Mouse (Mus musculus): ENCODE measurements around the gene Gm7544.
"Not testable (repeated sequence)": the region's sequence is repeated elsewhere in the genome, so short reads cannot be mapped to it uniquely, and the experiment has no call there.

The Gm7544 gene

DNA sequence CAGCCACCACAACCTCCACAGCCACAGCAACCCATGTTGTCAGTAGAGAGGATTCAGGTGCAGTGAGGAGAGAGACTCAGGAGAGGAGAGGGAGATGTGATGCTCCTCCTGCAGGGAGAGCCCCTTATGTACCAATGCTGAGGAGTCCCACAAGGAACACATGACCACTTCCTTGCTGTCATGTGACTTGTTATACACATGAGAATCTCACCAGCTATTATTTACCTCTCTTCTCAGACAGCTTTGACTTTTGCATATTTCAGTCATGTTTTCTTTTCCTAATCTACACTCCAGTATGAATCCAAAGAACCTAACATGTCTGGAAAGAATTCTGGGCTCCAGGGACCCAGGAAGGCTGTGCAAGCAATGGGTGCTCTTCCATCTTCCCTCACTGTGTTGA is at the start of gene Gm7544:
Gene Gm7544, minus strand, starts transcription at position 101 of the 400 bp plus-strand sequence.
- not testable (repeated sequence) for DNase-seq (ENCODE audit: low spot score)

DNA sequence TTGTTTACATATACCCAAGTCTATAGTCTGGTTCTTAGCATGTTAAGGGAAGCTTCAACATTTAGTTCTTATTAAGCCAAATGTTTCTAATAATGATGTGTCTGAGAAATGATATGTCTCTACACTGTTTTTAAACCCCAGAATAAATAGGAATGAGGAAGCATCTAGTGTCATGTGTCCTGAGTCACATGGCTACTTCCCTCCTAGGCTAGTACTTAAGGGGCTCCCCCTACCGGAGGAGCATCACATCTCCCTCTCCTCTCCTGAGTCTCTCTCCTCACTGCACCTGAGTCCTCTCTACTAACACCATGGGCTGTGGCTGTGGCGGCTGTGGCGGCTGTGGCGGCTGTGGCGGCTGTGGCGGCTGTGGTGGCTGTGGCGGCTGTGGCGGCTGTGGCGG is 44.5 kb upstream of the Gm7544 start, which contains the start of gene Gm47959:
Gene Gm47959, plus strand, starts transcription at position 243 of the 400 bp plus-strand sequence.
- not testable (repeated sequence) for DNase-seq (ENCODE audit: low spot score)

DNA sequence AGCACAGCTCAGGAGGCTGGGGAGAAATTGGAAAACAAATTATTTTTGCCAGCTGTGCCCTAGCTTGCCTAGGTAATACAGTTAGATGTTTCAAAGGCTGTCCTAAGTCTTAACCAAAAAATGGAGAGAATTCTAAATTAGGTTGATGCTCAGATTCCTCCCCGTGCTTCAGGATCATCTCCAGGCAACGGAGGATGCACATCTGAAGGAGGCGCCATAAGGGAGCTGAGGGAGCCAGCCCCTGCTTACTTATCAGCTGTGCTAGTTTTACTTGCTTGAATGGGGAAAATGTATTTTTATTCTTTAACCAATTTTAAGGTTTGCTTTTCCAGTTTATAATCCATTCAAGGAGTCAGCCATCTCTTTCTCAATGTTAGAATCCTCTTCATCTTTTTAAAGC is 38.1 kb upstream of the Gm7544 start:
- no peak for DNase-seq (ENCODE audit: low spot score)

DNA sequence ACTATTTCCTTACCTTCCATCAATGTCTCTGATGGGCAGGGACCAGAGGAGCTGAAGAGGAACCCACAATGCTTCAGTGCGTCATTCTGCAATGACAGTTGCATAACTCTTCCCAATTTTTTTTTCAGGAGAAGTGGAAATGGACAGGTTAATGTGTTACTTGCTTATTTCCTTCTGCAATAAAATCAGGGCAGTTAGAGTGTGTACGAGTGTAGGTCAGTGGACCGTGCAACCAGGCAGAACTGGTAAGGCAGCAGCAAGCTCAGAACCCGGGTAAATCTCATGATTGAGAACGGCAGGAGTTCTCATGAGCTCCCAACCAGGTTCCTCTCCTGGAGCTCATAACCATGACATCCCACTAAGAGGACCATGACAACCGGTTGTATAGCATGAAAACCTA is 36.3 kb upstream of the Gm7544 start:
- DNase-seq (ENCODE audit: low spot score) = no peak

DNA sequence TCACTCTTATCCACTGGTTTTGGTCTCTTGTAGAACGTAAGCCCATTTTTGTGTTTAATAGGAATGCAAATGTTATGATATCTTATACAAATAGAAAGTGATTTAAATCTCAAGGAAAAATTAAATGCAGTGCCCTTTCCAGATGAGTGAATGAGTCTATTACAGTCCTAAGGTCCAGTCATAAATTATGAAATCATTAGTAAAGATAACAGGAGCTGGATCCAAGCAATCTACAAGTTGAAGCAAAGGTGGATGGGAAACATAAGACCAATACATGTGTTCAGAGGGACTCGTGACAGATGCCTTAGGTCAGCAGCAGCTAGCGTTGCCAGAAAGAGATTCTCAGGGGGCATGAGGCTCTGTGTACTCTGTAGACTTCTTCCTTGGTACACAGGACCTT is 35.8 kb upstream of the Gm7544 start:
- no peak for DNase-seq (ENCODE audit: low spot score)

DNA sequence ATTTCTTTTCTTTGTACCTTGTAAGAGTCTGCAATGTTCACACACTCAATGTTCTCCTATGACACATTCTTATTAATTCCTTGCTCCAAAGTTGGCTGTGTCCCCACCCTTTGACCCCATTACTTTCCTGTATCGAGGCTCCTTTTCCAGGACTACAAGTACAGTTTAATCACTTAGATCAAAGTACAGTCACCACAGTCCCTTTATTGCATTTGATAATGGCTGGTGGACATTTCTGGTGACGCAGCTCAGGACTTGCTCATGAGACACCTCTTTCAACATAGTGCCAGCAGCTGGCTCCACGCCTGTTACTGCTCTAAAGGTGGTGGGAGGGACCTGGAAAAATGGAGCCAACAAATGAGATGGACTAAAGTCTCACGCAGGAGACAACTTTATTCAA is 35.2 kb upstream of the Gm7544 start:
- no peak for DNase-seq (ENCODE audit: low spot score)

DNA sequence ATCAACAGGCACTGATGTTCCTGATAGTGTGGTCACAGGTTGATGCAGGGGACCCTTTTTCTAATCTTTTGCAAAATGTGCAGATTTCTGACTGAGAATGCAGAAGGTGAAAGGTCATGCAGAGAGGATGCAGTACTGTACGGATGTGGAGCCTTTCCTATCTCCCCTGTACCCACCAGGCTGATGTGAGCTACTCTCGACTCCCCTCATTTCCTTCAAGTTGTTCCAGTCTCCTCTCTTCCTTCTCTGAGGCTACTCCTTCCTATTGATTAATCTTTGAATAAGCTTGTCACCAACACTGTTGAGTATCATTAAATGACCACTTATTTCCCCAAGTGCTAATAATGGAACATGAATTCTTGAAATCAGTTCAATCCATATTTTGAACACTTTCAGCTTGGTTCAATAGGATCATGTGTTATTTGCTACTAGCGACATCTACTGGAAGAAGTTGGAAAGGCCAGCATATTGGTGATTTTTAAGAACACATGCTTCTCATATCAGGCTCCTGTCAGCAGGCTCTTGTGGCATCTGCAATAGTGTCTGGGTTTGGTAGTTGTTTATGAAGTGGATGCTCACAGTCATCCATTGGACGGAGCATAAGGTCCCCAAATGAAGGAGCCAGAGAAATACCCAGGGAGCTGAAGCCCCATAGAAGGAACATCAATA is 31.9 kb upstream of the Gm7544 start:
- peak; percentile 84 for DNase-seq (ENCODE audit: low spot score)

DNA sequence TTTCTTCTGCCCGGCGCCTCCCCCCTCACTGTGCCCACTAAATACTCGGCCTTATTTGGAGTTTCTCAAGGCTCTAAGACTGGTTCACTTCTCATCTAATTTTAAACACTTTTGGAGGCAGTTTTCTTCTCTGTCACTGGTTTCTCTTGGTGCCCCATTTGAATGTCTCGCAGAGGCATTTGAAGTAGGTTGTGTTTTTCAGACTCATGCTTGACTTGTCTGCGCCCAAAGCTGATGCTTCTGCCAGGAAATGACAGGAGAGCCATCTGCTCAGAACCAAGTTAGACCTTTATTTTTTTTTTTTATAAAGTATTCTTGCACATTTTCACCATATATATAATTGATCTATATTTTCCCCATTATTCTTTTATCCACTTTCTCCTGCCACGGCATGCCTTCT is 30.9 kb upstream of the Gm7544 start:
- no peak for DNase-seq (ENCODE audit: low spot score)

DNA sequence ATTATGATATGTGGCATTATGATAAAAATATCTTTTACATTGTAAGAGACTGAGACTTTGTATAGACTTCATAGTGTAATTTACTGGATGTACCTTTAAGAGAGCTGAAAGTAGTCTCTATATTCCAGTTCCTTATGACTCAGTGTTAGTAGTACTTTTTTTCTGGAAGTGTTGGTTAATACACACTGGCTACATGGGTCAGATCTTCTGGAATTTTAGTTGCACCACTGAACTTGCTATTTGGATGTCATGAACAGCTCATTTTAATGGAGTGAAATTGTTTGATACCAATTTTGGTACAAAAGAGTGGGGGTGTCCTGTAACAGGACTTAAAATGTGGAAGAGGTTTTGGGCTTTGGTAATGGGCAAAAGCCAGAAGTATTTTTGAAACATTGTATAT is 22.0 kb upstream of the Gm7544 start:
- DNase-seq (ENCODE audit: low spot score) = no peak

DNA sequence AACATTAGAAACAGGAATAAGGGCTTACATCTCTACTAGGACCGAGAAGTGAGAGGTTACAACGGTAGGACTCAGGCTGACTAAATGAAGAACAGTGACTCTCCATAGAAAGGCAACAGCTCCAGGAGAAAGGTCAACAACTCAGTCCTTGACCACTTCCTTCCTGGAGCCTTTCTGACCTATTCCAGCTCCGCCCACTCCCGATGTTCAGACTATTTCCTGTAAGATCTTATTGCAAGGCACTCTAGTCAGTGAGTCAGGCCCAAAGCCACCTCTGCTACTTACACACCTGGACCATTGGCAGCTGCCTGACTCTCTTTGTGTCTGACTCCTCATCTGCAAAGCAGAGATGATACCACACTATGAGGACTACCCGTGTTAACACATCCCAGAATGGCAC is 19.9 kb upstream of the Gm7544 start:
- no peak for DNase-seq (ENCODE audit: low spot score)

DNA sequence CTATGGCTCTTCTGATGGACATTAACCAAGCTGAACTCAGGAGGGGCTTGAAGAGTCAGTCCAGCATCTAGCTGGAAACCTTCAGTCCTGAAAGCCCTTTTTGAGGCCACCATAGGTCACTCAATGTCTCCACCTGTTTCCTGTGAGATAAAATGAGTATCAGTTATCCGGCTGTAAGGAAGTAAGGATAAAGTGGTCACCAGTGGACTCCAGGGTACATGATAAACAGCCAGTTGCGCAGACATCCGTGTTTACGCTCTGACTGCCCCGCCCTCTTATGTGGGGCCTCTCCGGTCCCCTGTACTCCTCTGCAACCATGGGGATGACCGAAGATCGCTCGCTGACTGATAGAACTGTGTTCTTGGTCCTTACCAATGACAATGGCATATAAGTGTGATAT is 18.5 kb upstream of the Gm7544 start:
- DNase-seq (ENCODE audit: low spot score) = no peak

DNA sequence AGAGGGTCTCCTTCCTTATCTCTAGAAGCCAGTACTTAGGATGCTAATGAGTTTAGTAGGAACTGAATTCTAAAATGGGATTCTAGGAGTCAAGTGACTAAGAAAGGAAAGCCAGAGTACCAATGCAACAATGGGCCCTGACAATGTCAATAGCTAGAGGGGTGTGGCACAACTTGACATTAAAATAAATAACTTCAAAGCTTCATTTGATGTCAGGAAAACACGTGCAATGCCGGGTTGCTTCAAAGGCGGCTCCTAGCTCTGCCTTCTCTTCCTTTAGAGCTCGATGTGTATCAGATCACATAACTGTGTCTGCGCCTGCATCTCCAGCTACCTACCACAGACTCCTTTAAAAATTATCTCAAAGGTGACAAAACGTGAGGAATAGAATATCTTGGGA is 18.1 kb upstream of the Gm7544 start:
- no peak for DNase-seq (ENCODE audit: low spot score)

DNA sequence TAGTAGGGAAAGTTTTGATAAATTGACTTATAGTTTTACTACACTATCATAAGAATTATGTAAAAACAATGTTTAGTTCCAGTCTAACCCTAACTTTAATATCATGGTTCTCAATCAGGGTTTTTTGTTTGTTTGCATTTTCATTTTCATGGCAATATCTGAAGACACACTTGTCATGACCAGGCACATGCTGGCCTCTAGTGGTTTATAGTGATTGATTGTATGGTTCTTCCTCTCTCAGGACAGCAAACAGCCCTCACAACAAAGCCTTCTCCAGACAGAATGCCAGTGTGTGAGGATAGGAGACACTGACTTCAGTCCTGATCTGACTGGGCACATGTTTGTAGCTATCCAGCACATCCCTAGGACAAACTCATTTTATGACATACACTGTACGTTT is 17.4 kb upstream of the Gm7544 start:
- no peak for DNase-seq (ENCODE audit: low spot score)

DNA sequence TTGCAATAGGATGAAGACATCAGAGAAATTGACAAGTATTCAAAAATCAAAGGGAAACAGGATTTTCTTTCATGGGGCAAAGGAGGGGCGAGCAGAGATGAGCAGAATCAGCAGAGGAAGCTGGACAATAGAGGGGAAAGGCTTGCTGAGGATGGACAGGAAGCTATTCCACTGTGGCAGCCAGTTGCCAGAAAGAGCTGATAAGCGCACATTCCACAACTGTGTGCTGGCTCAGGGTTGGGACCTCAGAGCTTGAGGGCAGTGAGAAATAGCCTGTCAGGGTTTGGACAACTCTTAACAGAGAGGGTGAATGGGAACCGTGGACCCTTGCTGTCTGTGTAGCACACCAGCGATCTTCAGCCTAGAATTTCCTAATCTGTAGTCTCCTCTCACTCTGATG is 16.2 kb upstream of the Gm7544 start:
- no peak for DNase-seq (ENCODE audit: low spot score)

DNA sequence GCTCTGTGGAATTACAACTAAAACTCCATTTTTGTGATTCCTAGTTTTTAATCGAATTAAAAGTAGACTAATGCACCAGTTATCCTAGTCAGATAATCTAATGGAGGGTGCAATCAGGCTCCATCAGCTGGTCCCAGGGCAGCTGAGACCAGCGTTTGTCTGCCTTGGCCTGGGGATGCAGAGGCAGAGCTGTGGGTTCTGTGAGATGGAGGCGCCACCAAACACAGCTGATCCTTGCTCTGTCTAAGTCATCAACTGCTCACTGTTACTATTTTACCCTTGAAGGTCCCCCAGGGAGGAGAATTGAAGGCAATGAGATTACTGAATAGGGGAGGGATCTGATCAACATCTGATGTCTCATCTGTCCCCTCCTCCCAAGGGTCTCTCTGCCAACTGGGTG is 10.6 kb upstream of the Gm7544 start:
- DNase-seq (ENCODE audit: low spot score) = no peak

DNA sequence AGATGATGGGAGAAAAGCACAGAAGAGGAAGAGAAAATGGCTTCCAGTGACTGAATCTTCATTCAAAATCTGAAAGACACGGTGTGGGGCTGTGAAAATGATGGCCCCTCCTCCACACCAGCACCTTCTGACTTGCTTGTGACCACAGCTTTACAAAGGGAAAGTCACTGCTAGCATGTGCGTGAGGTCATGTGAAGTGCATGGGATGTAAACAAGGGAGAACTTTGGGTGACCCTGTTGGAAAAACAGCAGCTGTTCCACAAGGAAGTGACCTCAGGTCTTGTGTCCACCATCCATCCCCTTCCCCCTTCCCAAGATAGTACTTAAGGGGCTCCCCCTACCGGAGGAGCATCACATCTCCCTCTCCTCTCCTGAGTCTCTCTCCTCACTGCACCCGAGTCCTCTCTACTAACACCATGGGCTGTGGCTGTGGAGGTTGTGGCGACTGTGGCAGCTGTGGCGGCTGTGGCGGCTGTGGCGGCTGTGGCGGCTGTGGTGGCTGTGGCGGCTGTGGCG is 4.1 kb upstream of the Gm7544 start, which contains the start of gene Gm47955:
Gene Gm47955, plus strand, starts transcription at position 417 of the 516 bp plus-strand sequence.
- DNase-seq (ENCODE audit: low spot score) = no peak

DNA sequence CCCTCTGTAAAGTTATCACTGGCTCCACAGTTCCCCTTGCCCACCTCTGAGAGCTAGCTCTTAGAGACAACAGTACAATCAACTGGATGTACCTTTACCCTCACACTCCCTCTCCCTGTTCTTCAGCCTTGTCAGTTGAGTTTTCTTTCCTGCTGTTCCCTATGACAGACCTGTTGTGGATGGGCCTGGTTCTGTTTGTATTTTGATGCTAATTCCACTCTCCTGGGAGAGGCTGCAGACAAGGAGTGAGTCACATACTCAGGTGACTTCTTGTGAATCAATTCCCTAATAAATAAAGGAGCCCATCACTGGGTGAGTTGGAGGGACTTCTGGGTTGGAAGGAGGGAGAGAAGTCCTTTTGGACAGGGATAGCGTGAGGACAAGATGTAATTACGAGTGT is 7.2 kb downstream of the Gm7544 start:
- no peak for DNase-seq (ENCODE audit: low spot score)

DNA sequence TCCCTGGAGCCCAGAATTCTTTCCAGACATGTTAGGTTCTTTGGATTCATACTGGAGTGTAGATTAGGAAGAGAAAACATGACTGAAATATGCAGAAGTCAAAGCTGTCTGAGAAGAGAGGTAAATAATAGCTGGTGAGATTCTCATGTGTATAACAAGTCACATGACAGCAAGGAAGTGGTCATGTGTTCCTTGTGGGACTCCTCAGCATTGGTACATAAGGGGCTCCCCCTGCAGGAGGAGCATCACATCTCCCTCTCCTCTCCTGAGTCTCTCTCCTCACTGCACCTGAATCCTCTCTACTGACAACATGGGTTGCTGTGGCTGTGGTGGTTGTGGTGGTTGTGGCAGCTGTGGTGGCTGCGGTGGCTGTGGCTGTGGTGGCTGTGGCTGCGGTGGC is 9.8 kb downstream of the Gm7544 start:
- not testable (repeated sequence) for DNase-seq (ENCODE audit: low spot score)

DNA sequence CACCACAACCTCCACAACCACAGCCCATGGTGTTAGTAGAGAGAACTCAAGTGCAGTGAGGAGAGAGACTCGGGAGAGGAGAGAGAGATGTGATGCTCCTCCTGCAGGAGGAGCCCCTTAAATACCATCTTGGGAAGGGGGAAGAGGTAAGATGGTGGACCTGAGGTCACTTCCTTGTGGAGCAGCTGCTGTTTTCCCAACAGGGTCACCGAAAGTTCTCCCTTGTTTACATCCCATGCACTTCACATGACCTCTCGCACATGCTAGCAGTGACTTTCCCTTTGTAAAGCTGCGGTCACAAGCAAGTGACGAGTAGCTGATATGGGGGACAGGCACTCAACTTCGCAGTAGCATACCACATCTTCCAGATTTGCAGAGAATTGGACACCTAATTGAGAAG is 12.5 kb downstream of the Gm7544 start, which contains the start of gene A030003K21Rik:
Gene A030003K21Rik, minus strand, starts transcription at position 94 of the 400 bp plus-strand sequence.
- not testable (repeated sequence) for DNase-seq (ENCODE audit: low spot score)

DNA sequence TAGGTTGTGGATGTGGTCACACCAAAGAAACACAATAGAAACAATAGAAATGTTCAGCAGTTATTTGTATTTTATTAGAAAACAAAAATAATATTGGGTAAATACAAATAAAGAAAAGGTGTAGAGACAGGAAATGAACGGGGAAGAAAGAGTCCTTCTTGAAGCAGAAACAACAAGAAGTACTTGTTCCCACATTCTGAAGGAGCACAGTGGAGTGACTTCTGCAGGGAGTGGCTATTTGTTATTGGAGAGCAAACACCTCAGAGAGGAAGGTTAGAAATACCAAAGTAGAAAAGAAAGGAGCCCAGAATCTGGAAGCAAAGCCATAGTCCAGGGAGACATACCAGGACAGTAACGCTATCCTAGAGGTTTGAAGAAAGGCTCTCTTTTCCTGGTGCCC is 13.3 kb downstream of the Gm7544 start:
- not testable (repeated sequence) for DNase-seq (ENCODE audit: low spot score)

DNA sequence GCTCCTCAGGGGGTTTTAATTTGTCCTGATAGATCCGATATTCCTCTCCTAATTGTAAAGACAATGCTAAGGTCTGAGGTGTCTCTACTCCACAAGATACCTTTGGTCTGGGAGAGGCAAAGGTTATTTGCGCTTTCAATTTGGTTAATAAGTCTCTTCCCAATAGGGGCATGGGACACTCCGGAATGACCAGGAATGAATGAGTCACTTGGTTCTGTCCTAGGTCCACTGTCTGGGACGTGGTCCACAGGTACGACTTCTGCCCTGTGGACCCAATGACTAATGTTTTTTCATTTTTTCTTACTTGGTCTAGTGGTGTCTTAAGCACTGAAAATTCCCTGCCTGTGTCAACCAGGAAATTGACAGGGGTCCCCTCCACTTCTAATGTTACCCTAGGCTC is 17.1 kb downstream of the Gm7544 start:
- DNase-seq (ENCODE audit: low spot score) = no peak

DNA sequence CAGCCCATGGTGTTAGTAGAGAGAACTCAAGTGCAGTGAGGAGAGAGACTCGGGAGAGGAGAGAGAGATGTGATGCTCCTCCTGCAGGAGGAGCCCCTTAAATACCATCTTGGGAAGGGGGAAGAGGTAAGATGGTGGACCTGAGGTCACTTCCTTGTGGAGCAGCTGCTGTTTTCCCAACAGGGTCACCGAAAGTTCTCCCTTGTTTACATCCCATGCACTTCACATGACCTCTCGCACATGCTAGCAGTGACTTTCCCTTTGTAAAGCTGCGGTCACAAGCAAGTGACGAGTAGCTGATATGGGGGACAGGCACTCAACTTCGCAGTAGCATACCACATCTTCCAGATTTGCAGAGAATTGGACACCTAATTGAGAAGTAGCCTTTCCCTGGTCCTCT is 24.5 kb downstream of the Gm7544 start, which contains the start of gene Gm6217:
Gene Gm6217, minus strand, starts transcription at position 74 of the 400 bp plus-strand sequence.
- not testable (repeated sequence) for DNase-seq (ENCODE audit: low spot score)

DNA sequence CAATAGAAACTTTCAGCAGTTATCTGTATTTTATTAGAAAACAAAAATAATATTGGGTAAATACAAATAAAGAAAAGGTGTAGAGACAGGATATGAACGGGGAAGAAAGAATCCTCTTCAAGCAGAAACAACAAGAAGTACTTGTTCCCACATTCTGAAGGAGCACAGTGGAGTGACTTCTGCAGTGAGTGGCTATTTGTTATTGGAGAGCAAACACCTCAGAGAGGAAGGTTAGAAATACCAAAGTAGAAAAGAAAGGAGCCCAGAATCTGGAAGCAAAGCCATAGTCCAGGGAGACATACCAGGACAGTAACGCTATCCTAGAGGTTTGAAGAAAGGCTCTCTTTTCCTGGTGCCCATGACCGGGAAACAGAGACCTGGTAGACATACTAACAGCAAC is 25.3 kb downstream of the Gm7544 start:
- DNase-seq (ENCODE audit: low spot score) = not testable (repeated sequence)

DNA sequence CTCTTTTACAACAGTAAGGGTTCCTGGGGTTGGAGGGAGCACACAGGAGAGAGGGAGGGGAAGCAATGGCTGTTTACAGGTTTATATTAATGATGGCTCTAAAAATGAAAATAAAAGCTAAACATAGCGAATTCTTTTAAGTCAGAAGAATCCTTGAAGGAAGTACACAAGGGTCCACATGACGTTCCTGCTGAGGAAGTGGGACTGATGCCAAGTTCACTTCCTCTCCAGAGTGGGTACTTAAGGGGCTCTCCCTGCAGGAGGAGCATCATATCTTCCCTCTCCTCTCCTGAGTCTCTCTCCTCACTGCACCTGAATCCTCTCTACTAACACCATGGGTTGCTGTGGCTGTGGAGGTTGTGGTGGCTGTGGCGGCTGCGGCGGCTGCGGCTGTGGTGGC is 31.2 kb downstream of the Gm7544 start, which contains the start of gene A030014E15Rik:
Gene A030014E15Rik, plus strand, starts transcription at position 268 of the 400 bp plus-strand sequence.
- DNase-seq (ENCODE audit: low spot score) = no peak

Data from layer of hippocampus, adult 11-12 months (tissue).